Mouse (Mus musculus) gastrocnemius, adult 8-10 months (tissue): ENCODE measurements at regions not wholly inside any gene's neighbourhood (a gene's known extent, or its start where the extent isn't known, plus 50 kb on each side); places are given as distances from the start of the nearest gene placed in this dataset.

Experiments
- DNase-seq, 2 experiments: peaks; one replicate each; pipeline ENCODE4 v3.0.0; 2022; ENCODE audit warnings: low spot score in 2 of 2

DNA sequence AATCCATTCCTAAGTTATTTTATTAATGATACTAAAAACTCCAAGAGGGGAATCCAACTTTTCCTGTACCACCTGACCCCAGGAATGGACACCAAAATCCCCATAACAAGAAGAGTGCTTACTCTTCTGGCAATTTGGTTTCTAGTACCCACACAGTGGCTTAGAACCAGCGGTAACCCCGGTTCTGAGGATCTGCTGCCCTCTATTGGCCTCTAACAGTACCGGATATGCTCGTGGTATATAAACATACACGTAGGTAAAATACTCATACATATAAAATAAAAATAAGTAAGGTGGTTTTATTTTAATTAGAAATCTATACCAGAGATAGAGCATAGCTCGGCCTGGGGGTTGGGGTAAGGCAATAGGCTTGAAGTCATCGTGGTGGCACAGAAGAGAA is 58.0 kb upstream of the Hs6st1 start:
- DNase-seq: no peak

DNA sequence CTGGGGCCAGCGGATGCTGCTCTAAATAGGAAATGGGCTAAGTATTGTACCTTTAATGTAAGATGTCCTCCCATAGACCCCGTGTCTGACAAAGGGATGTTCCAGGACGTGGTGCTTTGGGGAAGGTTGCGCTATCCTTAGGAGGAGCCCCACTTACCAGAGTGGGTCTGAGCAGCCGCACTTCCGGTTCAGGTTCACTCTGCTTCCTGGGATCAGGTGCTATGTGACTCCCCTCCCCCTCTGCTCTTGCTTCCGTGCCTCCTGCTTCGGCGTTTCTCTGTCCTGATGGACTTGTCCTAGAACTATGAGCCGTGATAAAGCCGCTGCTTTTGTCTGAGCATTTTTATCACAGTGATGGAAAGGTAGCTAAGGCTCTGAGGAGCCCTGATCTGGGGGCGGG is 57.4 kb upstream of the Hs6st1 start:
- no peak for DNase-seq

DNA sequence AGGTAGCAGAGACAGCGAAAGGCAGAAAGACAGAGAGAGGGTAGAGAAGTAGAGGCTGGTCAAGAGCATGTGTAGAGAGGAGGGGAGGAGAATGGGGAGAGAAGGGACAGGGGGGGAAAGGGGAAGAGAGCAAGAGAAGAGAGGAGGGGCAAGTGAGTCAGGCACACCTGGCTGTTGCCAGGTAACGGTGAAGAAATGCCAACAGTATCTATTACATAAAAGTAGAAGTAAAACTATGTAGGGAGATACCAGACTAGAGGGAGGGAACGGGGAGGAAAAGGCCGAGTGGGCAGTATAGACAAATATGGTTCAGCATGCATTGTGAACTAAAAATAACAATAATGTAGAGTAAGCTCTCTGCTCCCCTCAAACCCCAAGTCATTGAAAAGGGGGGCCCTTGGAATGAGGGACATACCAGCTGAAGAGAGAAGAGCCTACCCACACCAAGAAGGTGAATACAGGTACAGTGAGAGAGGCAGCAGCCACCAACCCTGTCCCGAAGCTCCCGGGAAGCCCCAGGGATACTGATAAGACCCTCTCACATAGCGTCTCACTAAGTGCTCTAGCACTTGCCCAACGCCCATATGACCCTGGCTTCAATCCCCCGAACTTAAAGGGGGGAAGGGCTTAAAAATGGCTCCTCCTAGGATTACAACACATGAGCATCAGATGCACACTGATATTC is 56.0 kb upstream of the Hs6st1 start:
- no peak for DNase-seq

DNA sequence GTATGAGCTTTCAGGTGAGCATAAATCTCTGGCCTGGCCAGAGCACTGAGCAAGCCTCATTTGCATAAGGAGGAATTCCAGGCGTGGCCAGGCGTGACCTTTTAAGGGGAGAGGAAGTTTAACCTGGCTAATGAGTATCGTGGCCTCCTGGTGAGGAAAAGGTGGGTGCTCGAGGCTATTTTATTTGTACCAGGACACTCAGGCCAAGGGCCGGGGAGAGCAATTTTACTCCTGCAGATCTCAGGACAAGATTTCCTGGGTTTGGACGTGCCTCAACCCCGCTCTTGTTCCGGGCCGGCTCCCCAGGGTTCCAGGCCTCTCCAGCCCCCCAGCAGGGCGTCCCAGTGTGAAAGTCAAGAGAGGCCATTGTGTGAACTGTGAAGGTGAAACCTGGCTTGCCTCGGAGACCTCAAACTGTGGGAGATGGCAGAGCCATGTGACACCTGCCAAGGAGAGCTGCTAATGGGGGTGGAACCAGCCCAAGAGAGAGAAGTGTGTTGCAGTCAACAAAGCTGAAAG is 54.3 kb upstream of the Hs6st1 start:
- DNase-seq: no peak

DNA sequence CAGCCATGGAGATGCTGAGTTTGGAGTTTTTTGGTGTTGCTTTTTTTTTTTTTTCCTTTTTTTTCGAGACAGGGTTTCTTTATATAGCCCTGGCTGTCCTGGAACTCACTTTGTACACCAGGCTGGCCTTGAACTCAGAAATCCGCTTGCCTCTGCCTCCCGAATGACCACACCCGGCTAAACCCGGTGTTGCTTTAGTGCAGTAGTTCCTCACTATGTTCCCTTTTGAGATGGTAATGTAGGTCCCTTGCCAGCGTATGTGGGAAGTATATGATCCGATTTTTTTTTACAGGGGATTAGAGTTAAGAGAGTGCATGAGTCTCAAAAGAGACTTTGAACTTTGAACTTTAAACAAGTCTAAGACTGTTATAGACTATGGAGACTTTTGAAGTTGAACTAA is 53.8 kb upstream of the Hs6st1 start:
- no peak for DNase-seq

DNA sequence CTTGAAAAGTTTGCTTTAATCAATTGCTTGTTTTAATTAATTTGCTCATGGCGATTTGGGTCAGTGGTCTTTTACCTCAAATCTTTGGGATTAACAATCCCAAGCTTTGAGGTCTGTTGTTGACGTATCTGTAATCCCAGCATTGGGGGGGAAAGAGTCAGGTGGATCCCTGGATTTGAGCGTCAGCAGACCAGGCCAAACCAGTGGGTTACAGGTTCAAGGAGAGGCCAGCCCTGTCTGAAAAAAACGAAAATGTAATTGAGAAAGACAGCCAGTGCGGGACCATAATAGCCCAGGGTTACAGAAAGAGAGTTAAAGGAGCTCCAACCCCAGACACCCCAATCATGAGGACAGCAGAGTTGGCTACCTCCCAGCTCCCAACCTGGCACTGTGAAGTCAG is 53.0 kb upstream of the Hs6st1 start:
- DNase-seq: no peak

DNA sequence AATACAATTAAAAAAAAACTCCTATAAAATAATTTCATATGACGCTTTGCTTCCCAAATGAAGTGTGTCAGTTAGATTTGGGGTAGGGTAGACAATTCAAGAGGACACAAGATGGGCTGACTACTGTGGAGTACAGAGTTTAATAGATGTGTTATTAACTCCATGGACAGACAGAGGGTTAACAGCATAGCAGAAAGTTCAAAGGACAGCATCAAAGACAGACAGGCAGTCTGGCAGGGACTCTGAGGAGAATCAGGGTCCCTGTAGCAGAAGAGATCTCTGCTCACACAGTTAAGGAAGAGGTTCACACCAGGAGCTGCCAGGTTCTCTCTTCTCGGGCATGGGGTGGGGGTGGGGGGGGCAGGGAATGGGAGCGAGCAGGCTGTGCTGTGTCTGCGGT is 51.6 kb upstream of the Hs6st1 start:
- DNase-seq: no peak

DNA sequence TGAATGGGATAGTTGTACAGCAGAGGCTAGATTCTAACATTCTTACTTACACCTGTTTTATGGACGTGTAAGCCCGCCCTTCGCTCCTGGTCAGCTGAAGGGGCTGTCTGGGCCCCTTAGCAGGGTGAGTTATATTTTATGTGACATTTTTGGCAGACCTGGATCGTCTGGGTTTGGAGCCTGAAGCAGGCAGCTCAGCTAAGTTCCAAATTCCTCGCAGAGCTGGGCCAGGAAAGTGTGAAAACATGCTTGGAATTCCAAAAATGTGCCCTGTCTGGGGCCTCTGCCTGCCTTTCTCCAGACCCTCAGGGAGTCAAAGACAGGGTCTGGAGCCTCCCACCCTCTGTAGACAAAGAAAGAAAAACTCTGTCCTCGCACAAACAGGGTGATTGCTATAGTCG is 51.1 kb upstream of the Hs6st1 start:
- no peak for DNase-seq

DNA sequence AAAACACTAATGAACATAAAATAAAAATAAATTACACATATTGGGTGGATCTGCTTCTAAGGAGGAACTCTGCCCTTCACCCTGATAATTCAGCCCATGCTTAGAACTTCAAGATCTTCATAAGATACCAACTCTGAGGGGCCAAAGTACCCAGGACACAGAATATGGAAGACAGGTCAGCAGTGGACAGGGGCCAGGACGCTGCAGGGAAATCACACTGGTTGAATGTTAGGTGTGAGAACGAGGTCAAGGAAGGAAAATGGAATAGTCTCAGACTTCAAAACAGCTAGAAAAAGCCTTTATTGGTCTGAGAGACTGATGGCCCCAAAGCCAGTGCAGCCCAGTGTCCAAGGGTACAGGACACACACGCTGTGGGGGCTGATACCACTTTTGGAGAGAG is 50.5 kb upstream of the Hs6st1 start:
- DNase-seq: no peak
